Mouse (Mus musculus): ENCODE data around the gene Tmem98. TPM values are rescaled to one million over a fixed set of nuclear protein-coding genes. Genes with fewer than 3 reads are reported as not detected.

The Tmem98 gene
- polyA plus RNA-seq, 1 experiment from 2014 or later: 123 TPM

GRCm38 (mm10) chr11:80791677-80792432 is 18.1 kb upstream of the Tmem98 start:
- no peaks in the 10 kb centered on the region for H3K27me3 ChIP-seq
- no peak overlapping the region for H3K27ac ChIP-seq
- H3K4me3 ChIP-seq (replicated peaks): no peak overlapping the region
- no peaks in the 10 kb centered on the region for H3K9me3 ChIP-seq
- no peak overlapping the region for H3K9ac ChIP-seq (replicated peaks)
- WGBS: 69% methylated on average over 3 of the region's 3 CpGs
- H3K4me1 ChIP-seq (replicated peaks): no peaks in the 10 kb centered on the region
- H3K36me3 ChIP-seq: no peaks in the 10 kb centered on the region
- no peak overlapping the region for H3K4me2 ChIP-seq
- no peak for ATAC-seq (ENCODE audit: insufficient number of reproducible peaks, insufficient read depth, low FRiP score, low TSS enrichment, low read depth)

- no peaks in the 10 kb centered on the region for H3K9me3 ChIP-seq
- no peaks in the 10 kb centered on the region for H3K27me3 ChIP-seq
- no peaks in the 10 kb centered on the region for H3K4me1 ChIP-seq (replicated peaks)
- H3K36me3 ChIP-seq: no peaks in the 10 kb centered on the region
- WGBS: 84% methylated on average over 4 of the region's 4 CpGs
- no peak overlapping the region for H3K4me3 ChIP-seq (replicated peaks)
- H3K4me2 ChIP-seq: no peak overlapping the region
- no peak for ATAC-seq (ENCODE audit: insufficient number of reproducible peaks, insufficient read depth, low FRiP score, low TSS enrichment, low read depth)
- H3K9ac ChIP-seq (replicated peaks): no peak overlapping the region
- no peak overlapping the region for H3K27ac ChIP-seq
Measured at GRCm38 (mm10) chr11:80793386-80793785, 16.6 kb upstream of the Tmem98 start.

- H3K27ac ChIP-seq: no peak overlapping the region
- WGBS: 92% methylated on average over 4 of the region's 4 CpGs
- H3K9ac ChIP-seq (replicated peaks): no peak overlapping the region
- no peaks in the 10 kb centered on the region for H3K4me1 ChIP-seq (replicated peaks)
- no peaks in the 10 kb centered on the region for H3K36me3 ChIP-seq
- H3K4me2 ChIP-seq: no peak overlapping the region
- no peak for ATAC-seq (ENCODE audit: insufficient number of reproducible peaks, insufficient read depth, low FRiP score, low TSS enrichment, low read depth)
- no peak overlapping the region for H3K4me3 ChIP-seq (replicated peaks)
- no peaks in the 10 kb centered on the region for H3K9me3 ChIP-seq
- no peaks in the 10 kb centered on the region for H3K27me3 ChIP-seq
Measured at GRCm38 (mm10) chr11:80794290-80794689, 15.7 kb upstream of the Tmem98 start.

GRCm38 (mm10) chr11:80795431-80795830 is 14.5 kb upstream of the Tmem98 start:
- Histone ChIP-seq H3K27ac (no peak overlapping the region), H3K27me3 (no peaks in the 10 kb centered on the region), H3K36me3 (no peaks in the 10 kb centered on the region), H3K9ac (replicated peaks) (no peak overlapping the region), H3K4me3 (replicated peaks) (no peak overlapping the region), H3K4me2 (no peak overlapping the region), H3K4me1 (replicated peaks) (no peaks in the 10 kb centered on the region), H3K9me3 (no peaks in the 10 kb centered on the region)
- no peak for ATAC-seq (ENCODE audit: insufficient number of reproducible peaks, insufficient read depth, low FRiP score, low TSS enrichment, low read depth)
- 71% methylated on average over 8 of the region's 8 CpGs for WGBS

- Histone ChIP-seq H3K4me2 (no peak overlapping the region), H3K27me3 (no peaks in the 10 kb centered on the region), H3K9ac (replicated peaks) (no peak overlapping the region), H3K4me3 (replicated peaks) (no peak overlapping the region), H3K9me3 (no peaks in the 10 kb centered on the region), H3K36me3 (no peaks in the 10 kb centered on the region), H3K27ac (no peak overlapping the region), H3K4me1 (replicated peaks) (no peaks in the 10 kb centered on the region)
- 37% methylated on average over 3 of the region's 3 CpGs for WGBS
- ATAC-seq (ENCODE audit: insufficient number of reproducible peaks, insufficient read depth, low FRiP score, low TSS enrichment, low read depth): no peak
Measured at GRCm38 (mm10) chr11:80799979-80800378, 10.0 kb upstream of the Tmem98 start.

GRCm38 (mm10) chr11:80802706-80803105 is 7.3 kb upstream of the Tmem98 start:
- Histone ChIP-seq H3K27me3 (no peaks in the 10 kb centered on the region), H3K36me3 (no peaks in the 10 kb centered on the region), H3K9ac (replicated peaks) (no peak overlapping the region), H3K9me3 (no peaks in the 10 kb centered on the region), H3K4me1 (replicated peaks) (no peaks in the 10 kb centered on the region), H3K27ac (no peak overlapping the region), H3K4me3 (replicated peaks) (no peak overlapping the region), H3K4me2 (no peak overlapping the region)
- no peak for ATAC-seq (ENCODE audit: insufficient number of reproducible peaks, insufficient read depth, low FRiP score, low TSS enrichment, low read depth)
- WGBS: 49% methylated on average over 3 of the region's 3 CpGs

GRCm38 (mm10) chr11:80808551-80809070 is 1.4 kb upstream of the Tmem98 start:
- Histone ChIP-seq H3K4me3 (replicated peaks) (no peak overlapping the region), H3K27ac (no peak overlapping the region), H3K4me1 (replicated peaks) (peaks cover 27% of the 10 kb centered on the region), H3K9me3 (no peaks in the 10 kb centered on the region), H3K9ac (replicated peaks) (no peak overlapping the region), H3K4me2 (no peak overlapping the region), H3K27me3 (no peaks in the 10 kb centered on the region), H3K36me3 (peaks cover 18% of the 10 kb centered on the region)
- no peak for ATAC-seq (ENCODE audit: insufficient number of reproducible peaks, insufficient read depth, low FRiP score, low TSS enrichment, low read depth)
- WGBS: 70% methylated on average over 6 of the region's 6 CpGs

GRCm38 (mm10) chr11:80809666-80809992 is 346 bp upstream of the Tmem98 start:
- H3K4me3 ChIP-seq (replicated peaks): peak overlapping the region; percentile 63
- H3K27ac ChIP-seq: peak overlapping the region; percentile 89
- ATAC-seq (ENCODE audit: insufficient number of reproducible peaks, insufficient read depth, low FRiP score, low TSS enrichment, low read depth): no peak
- no peaks in the 10 kb centered on the region for H3K27me3 ChIP-seq
- peak overlapping the region; percentile 93 for H3K9ac ChIP-seq (replicated peaks)
- peaks cover 28% of the 10 kb centered on the region for H3K36me3 ChIP-seq
- WGBS: 31% methylated on average over 5 of the region's 6 CpGs
- H3K4me2 ChIP-seq: peak overlapping the region; percentile 86
- H3K9me3 ChIP-seq: no peaks in the 10 kb centered on the region
- peaks cover 27% of the 10 kb centered on the region for H3K4me1 ChIP-seq (replicated peaks)

- 23% methylated on average over 5 of the region's 5 CpGs for WGBS
- peaks cover 42% of the 10 kb centered on the region for H3K36me3 ChIP-seq
- ATAC-seq (ENCODE audit: insufficient number of reproducible peaks, insufficient read depth, low FRiP score, low TSS enrichment, low read depth): no peak
Measured at GRCm38 (mm10) chr11:80811156-80811555, 1.2 kb downstream of the Tmem98 start.

GRCm38 (mm10) chr11:80815354-80815753 is 5.4 kb downstream of the Tmem98 start:
- WGBS: 88% methylated on average over 7 of the region's 7 CpGs
- H3K36me3 ChIP-seq: peaks cover 78% of the 10 kb centered on the region
- H3K27me3 ChIP-seq: no peaks in the 10 kb centered on the region
- no peak overlapping the region for H3K27ac ChIP-seq
- no peak overlapping the region for H3K4me2 ChIP-seq
- H3K4me1 ChIP-seq (replicated peaks): peaks cover 23% of the 10 kb centered on the region
- no peak overlapping the region for H3K9ac ChIP-seq (replicated peaks)
- no peaks in the 10 kb centered on the region for H3K9me3 ChIP-seq
- ATAC-seq (ENCODE audit: insufficient number of reproducible peaks, insufficient read depth, low FRiP score, low TSS enrichment, low read depth): no peak
- no peak overlapping the region for H3K4me3 ChIP-seq (replicated peaks)

More at GRCm38 (mm10) chr11:80811156-80811555, 1.2 kb downstream of the Tmem98 start:
- Histone ChIP-seq H3K27me3 (no peaks in the 10 kb centered on the region), H3K4me2 (peak overlapping the region; percentile 86), H3K27ac (peak overlapping the region; percentile 89), H3K4me3 (replicated peaks) (peak overlapping the region; percentile 63), H3K9ac (replicated peaks) (peak overlapping the region; percentile 93), H3K9me3 (no peaks in the 10 kb centered on the region), H3K4me1 (replicated peaks) (peaks cover 27% of the 10 kb centered on the region)

- no peaks in the 10 kb centered on the region for H3K9me3 ChIP-seq
- no peak overlapping the region for H3K4me3 ChIP-seq (replicated peaks)
- H3K27me3 ChIP-seq: no peaks in the 10 kb centered on the region
- WGBS: 51% methylated on average over 11 of the region's 11 CpGs
- peaks cover 89% of the 10 kb centered on the region for H3K36me3 ChIP-seq
- no peak for ATAC-seq (ENCODE audit: insufficient number of reproducible peaks, insufficient read depth, low FRiP score, low TSS enrichment, low read depth)
- H3K9ac ChIP-seq (replicated peaks): no peak overlapping the region
- no peak overlapping the region for H3K27ac ChIP-seq
- H3K4me1 ChIP-seq (replicated peaks): peaks cover 13% of the 10 kb centered on the region
- H3K4me2 ChIP-seq: no peak overlapping the region
Measured at GRCm38 (mm10) chr11:80818060-80818697, 8.2 kb downstream of the Tmem98 start.

Measured in limb, embryonic 12.5 days (tissue).